Mouse (Mus musculus): ENCODE data around the gene Ercc6. TPM values are rescaled to one million over a fixed set of nuclear protein-coding genes. Genes with fewer than 3 reads are reported as not detected.

Gene Ercc6
- total RNA-seq, 2 experiments from 2014 or later, result 16.6 to 24.4 TPM

GRCm38 (mm10) chr14:32512912-32513311 lies 409 bp upstream of the Ercc6 start:
- DNase-seq (ENCODE audit: low spot score in 2 of 2), result no peak
- intact Hi-C loops (cut with DNase I), result no loop called here

- intact Hi-C loops (cut with DNase I), result no loop called here
- no peak for DNase-seq (ENCODE audit: low spot score in 2 of 2)
Measured at GRCm38 (mm10) chr14:32516086-32516485, 2.8 kb downstream of the Ercc6 start.

GRCm38 (mm10) chr14:32518543-32518942 lies 5.2 kb downstream of the Ercc6 start:
- DNase-seq (ENCODE audit: low spot score in 2 of 2), result no peak
- intact Hi-C loops (cut with DNase I), result no loop called here

GRCm38 (mm10) chr14:32520400-32520926 lies 7.1 kb downstream of the Ercc6 start:
- no peak for DNase-seq (ENCODE audit: low spot score in 2 of 2)
- intact Hi-C loops (cut with DNase I), result no loop called here

- DNase-seq (ENCODE audit: low spot score in 2 of 2), result no peak
- intact Hi-C loops (cut with DNase I), result no loop called here
Measured at GRCm38 (mm10) chr14:32522336-32522735, 9.0 kb downstream of the Ercc6 start.

GRCm38 (mm10) chr14:32524071-32524470 lies 10.8 kb downstream of the Ercc6 start:
- intact Hi-C loops (cut with DNase I), result no loop called here
- DNase-seq (ENCODE audit: low spot score in 2 of 2), result no peak

GRCm38 (mm10) chr14:32525996-32526705 lies 12.8 kb downstream of the Ercc6 start:
- DNase-seq (ENCODE audit: low spot score in 2 of 2), result no peak
- intact Hi-C loops (cut with DNase I), result no loop called here

GRCm38 (mm10) chr14:32527211-32527610 lies 13.9 kb downstream of the Ercc6 start:
- intact Hi-C loops (cut with DNase I), result no loop called here

GRCm38 (mm10) chr14:32529036-32529435 lies 15.7 kb downstream of the Ercc6 start:
- intact Hi-C loops (cut with DNase I), result no loop called here
- DNase-seq (ENCODE audit: low spot score in 2 of 2), result peak; percentile 41 to 65

More at GRCm38 (mm10) chr14:32527211-32527610, 13.9 kb downstream of the Ercc6 start:
- DNase-seq (ENCODE audit: low spot score in 2 of 2), result no peak

- intact Hi-C loops (cut with DNase I), result loop anchor here (10.0 kb wide), 1 partner anchor 674 kb away; no protein-coding TSS in a partner anchor
- no peak for DNase-seq (ENCODE audit: low spot score in 2 of 2)
Measured at GRCm38 (mm10) chr14:32530896-32531295, 17.6 kb downstream of the Ercc6 start.

- intact Hi-C loops (cut with DNase I), result loop anchor here (10.0 kb wide), 1 partner anchor 673 kb away; no protein-coding TSS in a partner anchor
- DNase-seq (ENCODE audit: low spot score in 2 of 2), result no peak
Measured at GRCm38 (mm10) chr14:32531371-32531770, 18.1 kb downstream of the Ercc6 start.

GRCm38 (mm10) chr14:32532381-32533147 lies 19.2 kb downstream of the Ercc6 start:
- no peak for DNase-seq (ENCODE audit: low spot score in 2 of 2)

GRCm38 (mm10) chr14:32533148-32533520 lies 19.8 kb downstream of the Ercc6 start:
- DNase-seq (ENCODE audit: low spot score in 2 of 2), result no peak
- intact Hi-C loops (cut with DNase I), result loop anchor here (2.0 to 10.0 kb wide), 2 partner anchors 54 to 672 kb away; no protein-coding TSS in a partner anchor

More at GRCm38 (mm10) chr14:32532381-32533147, 19.2 kb downstream of the Ercc6 start:
- intact Hi-C loops (cut with DNase I), result loop anchor here (2.0 to 10.0 kb wide), 2 partner anchors 54 to 672 kb away; no protein-coding TSS in a partner anchor

GRCm38 (mm10) chr14:32533656-32534055 lies 20.3 kb downstream of the Ercc6 start:
- DNase-seq (ENCODE audit: low spot score in 2 of 2), result no peak
- intact Hi-C loops (cut with DNase I), result loop anchor here (2.0 to 10.0 kb wide), 2 partner anchors 53 to 671 kb away; no protein-coding TSS in a partner anchor

GRCm38 (mm10) chr14:32534137-32534536 lies 20.8 kb downstream of the Ercc6 start:
- intact Hi-C loops (cut with DNase I), result loop anchor here (10.0 kb wide), 1 partner anchor 671 kb away; no protein-coding TSS in a partner anchor
- DNase-seq (ENCODE audit: low spot score in 2 of 2), result no peak

GRCm38 (mm10) chr14:32536763-32537162 lies 23.4 kb downstream of the Ercc6 start:
- intact Hi-C loops (cut with DNase I), result loop anchor here (10.0 kb wide), 1 partner anchor 668 kb away; no protein-coding TSS in a partner anchor
- DNase-seq (ENCODE audit: low spot score in 2 of 2), result peak in 1 of 2 experiments; percentile 51

- no peak for DNase-seq (ENCODE audit: low spot score in 2 of 2)
- intact Hi-C loops (cut with DNase I), result loop anchor here (10.0 kb wide), 1 partner anchor 667 kb away; no protein-coding TSS in a partner anchor
Measured at GRCm38 (mm10) chr14:32538115-32538514, 24.8 kb downstream of the Ercc6 start.

GRCm38 (mm10) chr14:32543075-32543474 lies 29.8 kb downstream of the Ercc6 start:
- intact Hi-C loops (cut with DNase I), result no loop called here
- no peak for DNase-seq (ENCODE audit: low spot score in 2 of 2)

GRCm38 (mm10) chr14:32546676-32547075 lies 33.4 kb downstream of the Ercc6 start:
- DNase-seq (ENCODE audit: low spot score in 2 of 2), result no peak
- intact Hi-C loops (cut with DNase I), result no loop called here

- no peak for DNase-seq (ENCODE audit: low spot score in 2 of 2)
- intact Hi-C loops (cut with DNase I), result no loop called here
Measured at GRCm38 (mm10) chr14:32551854-32552253, 38.5 kb downstream of the Ercc6 start.

Data from left cerebral cortex, postnatal 36 days (tissue).